Mouse (Mus musculus): ENCODE data around the gene Trim65. TPM values are rescaled to one million over a fixed set of nuclear protein-coding genes. Genes with fewer than 3 reads are reported as not detected.

Gene Trim65
- total RNA-seq (2021) = 1 to 10 TPM; 6.3 to 8.1 TPM
- long read RNA-seq, experiment 1 = 0 reads
- long read RNA-seq, experiment 2, partial matches to known transcripts = 1 of 3 reads
- long read RNA-seq, experiment 2, other reads (novel, unspliced or antisense) = 1 of 3 reads

DNA sequence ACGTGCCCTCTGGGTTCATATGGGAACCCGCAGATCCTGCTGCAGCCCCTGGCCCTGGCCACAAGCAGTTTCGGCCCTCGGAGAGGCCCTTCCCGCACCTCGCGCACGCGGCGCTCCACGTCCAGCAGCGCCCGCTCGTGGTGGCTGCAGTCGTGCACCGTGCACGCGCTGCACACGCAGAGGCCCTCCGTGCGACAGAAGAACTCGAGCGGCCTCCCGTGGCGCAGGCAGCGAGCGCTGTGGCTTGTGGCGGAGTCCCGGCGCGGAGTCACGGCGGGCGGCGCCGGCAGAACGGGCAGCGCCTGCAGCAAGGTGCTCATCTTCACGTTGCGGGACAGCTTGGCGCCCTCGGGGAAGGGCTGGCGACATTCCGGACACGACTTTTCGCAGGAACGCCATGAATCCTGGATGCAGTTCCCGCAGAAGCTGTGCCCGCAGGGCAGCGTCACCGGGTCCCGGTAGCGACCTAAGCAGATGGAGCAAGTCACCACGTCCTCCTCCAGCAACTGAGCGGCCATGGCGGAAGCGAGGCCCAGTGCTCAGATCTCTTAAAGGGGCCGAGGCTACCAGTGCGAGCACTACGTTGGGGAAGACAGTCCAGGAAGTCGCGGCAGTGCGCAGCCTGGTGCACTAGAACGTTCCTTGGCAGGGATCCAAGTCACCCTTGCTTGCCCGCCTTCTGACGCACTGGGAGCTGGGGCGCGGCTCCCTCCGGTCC lies at the start of gene Trim65:
Trim65 (minus strand) TSS at position 641 of the 718 bp plus-strand sequence.
- DNase-seq = peak; percentile 93

GRCm38 (mm10) chr11:116178411-116179121 lies 47.6 kb upstream of the Trim65 start:
- DNase-seq = peak; percentile 49

- no peak for DNase-seq
Observed at GRCm38 (mm10) chr11:116176010-116176409, 45.1 kb upstream of the Trim65 start.

DNA sequence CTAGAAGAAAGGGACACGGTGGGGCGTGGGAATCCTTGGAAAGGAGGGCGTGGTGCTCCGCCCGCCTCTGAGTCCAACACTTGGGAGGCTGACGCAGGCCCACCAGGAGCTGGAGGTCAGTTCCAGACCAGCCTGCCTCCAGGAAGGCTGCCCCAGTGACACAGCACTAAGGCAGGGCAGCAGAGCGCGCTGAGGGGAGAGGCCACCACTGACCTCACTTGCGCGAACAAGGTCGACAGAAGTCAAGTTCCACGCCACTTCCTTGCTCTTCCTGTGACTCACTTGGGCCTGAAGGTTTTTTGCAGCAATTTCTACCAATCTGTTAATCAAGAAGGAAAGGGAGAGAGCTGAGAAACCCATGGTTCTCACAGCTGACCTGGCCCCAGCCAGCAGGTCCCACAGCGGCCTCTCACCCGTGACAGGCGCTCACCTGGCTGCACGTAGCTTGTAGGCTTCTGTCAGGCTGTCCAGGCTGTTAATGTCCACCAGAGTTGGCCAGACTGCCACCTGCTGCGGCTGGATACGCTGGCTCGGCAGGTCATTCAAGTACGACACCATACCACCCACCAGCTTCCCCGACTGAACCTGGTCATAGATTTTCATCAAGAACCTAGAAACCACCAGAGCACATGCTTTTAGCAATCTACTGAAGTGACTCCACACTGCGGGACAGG lies 44.0 kb upstream of the Trim65 start:
- peak; percentile 69 for DNase-seq

GRCm38 (mm10) chr11:116171959-116172358 lies 41.0 kb upstream of the Trim65 start:
- no peak for DNase-seq

GRCm38 (mm10) chr11:116170003-116170800 lies 39.3 kb upstream of the Trim65 start:
- no peak for DNase-seq

GRCm38 (mm10) chr11:116169214-116169613 lies 38.3 kb upstream of the Trim65 start:
- DNase-seq = no peak

DNA sequence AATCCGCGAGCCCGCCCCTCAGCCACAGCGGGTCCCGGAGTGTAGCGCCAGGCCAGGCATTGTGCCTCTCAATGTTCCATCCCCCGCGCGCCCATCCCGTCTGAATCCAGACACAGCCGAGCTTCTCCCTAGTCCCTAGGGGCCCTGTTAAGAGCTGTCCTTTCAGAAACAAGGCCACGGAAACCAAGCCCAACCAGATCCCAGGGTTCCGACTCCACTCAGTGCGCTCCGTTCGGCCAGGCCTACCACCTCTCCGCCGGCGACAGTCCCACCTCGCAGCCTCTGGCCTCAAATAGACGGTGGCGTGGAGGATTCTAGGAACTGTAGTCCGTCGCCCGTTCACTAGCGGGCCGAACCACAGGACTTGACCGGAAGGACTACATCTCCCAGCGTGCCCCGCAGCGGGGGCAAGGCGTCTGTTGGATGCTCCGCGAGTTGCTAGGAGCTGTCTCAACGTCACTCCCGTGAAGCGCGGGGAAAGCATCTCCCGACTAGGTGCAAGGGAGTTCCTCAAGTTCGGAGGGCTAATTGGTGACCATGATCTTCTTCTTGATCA lies 37.0 kb upstream of the Trim65 start, which contains the start of gene Fbf1:
Fbf1 (minus strand) TSS at position 283 of the 556 bp plus-strand sequence.
- peak; percentile 95 for DNase-seq

DNA sequence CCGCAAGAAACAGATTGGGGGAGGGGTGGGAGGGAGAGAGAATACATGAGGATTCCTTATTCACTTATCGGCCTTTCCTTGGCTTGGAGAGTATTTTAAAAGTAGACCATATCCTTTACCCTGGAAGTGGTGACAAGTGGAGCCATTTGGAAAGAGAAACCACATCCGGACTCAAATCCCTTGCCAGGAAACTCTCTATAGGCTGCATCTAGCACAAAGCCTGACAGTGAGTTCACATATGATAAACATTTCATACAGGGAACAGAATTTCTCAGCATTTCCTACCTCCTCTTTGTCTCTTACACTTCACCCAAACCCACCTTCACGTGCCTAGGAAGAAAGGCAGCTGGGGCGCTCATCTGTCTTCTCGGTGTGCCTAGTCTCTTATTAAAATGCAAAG lies 36.3 kb upstream of the Trim65 start:
- DNase-seq = no peak

GRCm38 (mm10) chr11:116163002-116163401 lies 32.1 kb upstream of the Trim65 start:
- DNase-seq = no peak

- no peak for DNase-seq
Observed at GRCm38 (mm10) chr11:116162146-116162545, 31.2 kb upstream of the Trim65 start.

DNA sequence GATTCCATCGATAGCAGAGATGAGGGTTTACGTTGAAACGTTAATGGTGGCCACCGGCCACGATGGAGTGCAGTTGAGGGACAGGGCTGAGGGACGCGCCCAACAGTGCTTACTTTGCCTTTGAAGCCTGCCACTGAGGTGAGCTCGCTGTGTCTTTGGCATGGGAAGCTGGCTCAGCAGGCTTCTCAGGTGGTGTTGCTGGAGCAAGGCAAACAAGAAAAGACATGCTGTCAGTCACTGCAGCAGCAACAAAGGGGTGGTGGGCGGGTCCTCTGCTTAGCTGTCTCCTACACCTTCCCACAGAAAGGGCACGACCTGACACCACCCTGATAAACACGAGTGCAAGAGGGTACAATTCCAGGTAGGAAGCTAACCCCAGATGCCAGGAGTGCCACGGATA lies 30.4 kb upstream of the Trim65 start:
- no peak for DNase-seq

DNA sequence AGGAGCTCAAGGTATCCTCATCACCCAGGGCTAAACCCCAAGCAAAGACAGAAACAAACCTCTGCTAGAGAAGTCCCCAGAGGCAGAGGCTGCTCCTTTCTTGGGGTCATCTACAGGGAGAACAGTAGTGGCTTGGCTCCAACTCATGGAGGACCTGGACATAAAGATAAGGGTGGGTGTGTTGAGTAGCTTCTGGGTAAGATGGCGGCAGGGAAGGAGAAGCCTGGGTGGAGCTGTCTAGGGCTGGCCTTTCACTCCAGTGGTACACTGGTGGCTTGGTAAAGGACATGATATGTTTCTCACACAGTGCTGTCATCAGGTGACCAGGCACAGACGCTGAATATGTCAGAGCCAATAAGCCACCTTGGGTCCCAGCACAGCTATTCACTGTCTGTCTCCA lies 20.0 kb upstream of the Trim65 start:
- DNase-seq = no peak

GRCm38 (mm10) chr11:116149341-116149740 lies 18.4 kb upstream of the Trim65 start:
- no peak for DNase-seq

- DNase-seq = no peak
Observed at GRCm38 (mm10) chr11:116148761-116149221, 17.9 kb upstream of the Trim65 start.

- no peak for DNase-seq
Observed at GRCm38 (mm10) chr11:116146294-116146985, 15.5 kb upstream of the Trim65 start.

DNA sequence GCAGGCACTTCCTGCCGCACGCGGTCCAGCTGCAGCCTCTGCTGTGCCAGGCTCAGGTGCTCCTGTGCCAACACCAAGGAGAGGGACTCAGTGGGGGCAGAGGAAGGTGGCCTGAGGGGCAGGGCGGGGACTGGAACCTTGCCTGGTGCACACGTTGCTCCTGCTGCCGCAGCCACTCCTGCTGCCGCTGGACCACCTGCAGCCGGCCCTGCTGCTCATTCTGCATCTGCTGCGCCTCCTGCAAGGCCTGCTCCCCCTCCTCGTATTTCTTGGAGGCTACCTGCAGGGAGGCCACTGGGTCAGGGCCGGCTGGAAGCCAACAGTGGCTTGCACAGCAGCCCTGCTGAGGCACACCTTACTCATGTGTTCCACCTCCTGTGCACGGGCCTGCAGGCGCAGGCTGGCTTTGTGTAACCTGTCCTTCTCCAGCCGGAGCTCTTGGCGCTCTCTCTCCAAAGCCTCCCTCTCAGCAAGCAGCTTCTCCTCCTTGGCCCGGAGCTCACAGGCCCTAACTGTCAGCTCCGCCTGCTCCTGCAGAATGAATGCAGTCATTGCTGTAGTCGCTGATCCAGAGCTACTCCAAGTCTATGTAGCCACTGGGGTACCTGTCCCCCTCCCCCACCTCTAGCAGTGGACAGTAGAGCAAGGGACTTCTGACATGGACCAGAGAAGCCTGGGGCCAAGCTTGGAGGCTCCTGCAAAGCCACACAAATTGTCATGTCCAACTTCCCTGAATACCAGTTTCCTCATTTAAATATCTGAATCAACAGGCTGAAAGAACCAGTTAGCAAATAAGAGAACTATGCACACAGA lies 14.8 kb upstream of the Trim65 start:
- no peak for DNase-seq

DNA sequence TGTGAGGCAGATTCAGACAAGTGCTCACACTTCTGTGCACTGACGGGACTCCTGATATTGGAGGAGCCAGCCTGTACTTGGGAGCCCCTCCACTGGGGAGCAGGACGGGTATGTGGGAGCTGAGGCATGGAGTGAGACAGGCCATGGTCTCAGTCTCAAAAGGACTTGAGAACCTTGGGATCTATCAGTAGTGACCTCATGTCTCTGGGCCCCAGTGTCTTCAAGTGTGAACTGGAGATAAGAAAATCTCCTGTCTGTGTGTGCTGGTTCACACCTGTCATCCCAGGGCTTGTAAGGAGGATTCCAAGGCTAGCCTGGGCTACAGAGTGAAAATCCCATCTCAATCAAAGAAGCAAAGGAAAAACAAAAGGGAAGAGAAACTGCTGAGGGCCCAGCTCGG lies 12.5 kb upstream of the Trim65 start:
- no peak for DNase-seq

GRCm38 (mm10) chr11:116142211-116142991 lies 11.5 kb upstream of the Trim65 start:
- DNase-seq = peak; percentile 58
